Mouse (Mus musculus): ENCODE data around the gene Otp. TPM values are rescaled to one million over a fixed set of nuclear protein-coding genes. Genes with fewer than 3 reads are reported as not detected.

Otp gene
- total RNA-seq, 2 experiments from 2014 or later = not detected

Other genes starting within 250 kb of the Otp start
- gene Tbca, start 86.7 kb upstream of the Otp start, total RNA-seq (2015) = 132 and 172 TPM in 2 replicates
- 114 and 136 TPM in 2 replicates for gene Tbca, start 86.7 kb upstream of the Otp start, total RNA-seq (2017)
- gene Wdr41, start 100.7 kb downstream of the Otp start, total RNA-seq (2015) = 32.0 and 32.6 TPM in 2 replicates
- 17.9 and 20.4 TPM in 2 replicates for gene Wdr41, start 100.7 kb downstream of the Otp start, total RNA-seq (2017)

All from megakaryocyte, adult 5-6 weeks (primary cell).